Mouse (Mus musculus): ENCODE results near the gene P4ha3. TPM values are rescaled to one million over a fixed set of nuclear protein-coding genes. Genes with fewer than 3 reads are reported as not detected.

Gene P4ha3
- polyA plus RNA-seq, 1 experiment: 2.3 TPM

- H3K4me3 ChIP-seq (replicated peaks; ENCODE audit: insufficient read depth, low read depth, low read length): no peak overlapping the region
- WGBS: 78% methylated on average over 8 of the region's 8 CpGs
- TF ChIP-seq POLR2A (IDR thresholded peaks at IDR 0.05; ENCODE audit: borderline replicate concordance, insufficient read depth, low read length): no peak
- no peak for TF ChIP-seq CTCF (IDR thresholded peaks at IDR 0.05; ENCODE audit: borderline replicate concordance, insufficient read depth, low read depth, low read length)
- H3K27me3 ChIP-seq (ENCODE audit: control insufficient read depth, insufficient read depth, low read length): no peaks in the 10 kb centered on the region
- no peak overlapping the region for H3K27ac ChIP-seq (ENCODE audit: insufficient read depth, low read length)
- H3K4me1 ChIP-seq (ENCODE audit: control insufficient read depth, insufficient read depth, low read length): no peaks in the 10 kb centered on the region
- DNase-seq: no peak
These were observed 8.2 kb downstream of the P4ha3 start for GRCm38 (mm10) chr7:100293546-100293945.

GRCm38 (mm10) chr7:100295745-100296144 is 10.4 kb downstream of the P4ha3 start:
- WGBS: 91% methylated on average over 2 of the region's 2 CpGs
- TF ChIP-seq POLR2A (IDR thresholded peaks at IDR 0.05; ENCODE audit: borderline replicate concordance, insufficient read depth, low read length): no peak
- TF ChIP-seq CTCF (IDR thresholded peaks at IDR 0.05; ENCODE audit: borderline replicate concordance, insufficient read depth, low read depth, low read length): no peak
- H3K4me3 ChIP-seq (replicated peaks; ENCODE audit: insufficient read depth, low read depth, low read length): no peak overlapping the region
- H3K27me3 ChIP-seq (ENCODE audit: control insufficient read depth, insufficient read depth, low read length): no peaks in the 10 kb centered on the region
- no peak overlapping the region for H3K27ac ChIP-seq (ENCODE audit: insufficient read depth, low read length)
- DNase-seq: no peak
- H3K4me1 ChIP-seq (ENCODE audit: control insufficient read depth, insufficient read depth, low read length): no peaks in the 10 kb centered on the region

- H3K27me3 ChIP-seq (ENCODE audit: control insufficient read depth, insufficient read depth, low read length): no peaks in the 10 kb centered on the region
- TF ChIP-seq CTCF (IDR thresholded peaks at IDR 0.05; ENCODE audit: borderline replicate concordance, insufficient read depth, low read depth, low read length) (no peak), POLR2A (IDR thresholded peaks at IDR 0.05; ENCODE audit: borderline replicate concordance, insufficient read depth, low read length) (no peak)
- no peak overlapping the region for H3K4me3 ChIP-seq (replicated peaks; ENCODE audit: insufficient read depth, low read depth, low read length)
- no peak for DNase-seq
- no peak overlapping the region for H3K27ac ChIP-seq (ENCODE audit: insufficient read depth, low read length)
- 66% methylated on average over 6 of the region's 6 CpGs for WGBS
- no peaks in the 10 kb centered on the region for H3K4me1 ChIP-seq (ENCODE audit: control insufficient read depth, insufficient read depth, low read length)
These were observed 11.4 kb downstream of the P4ha3 start for GRCm38 (mm10) chr7:100296699-100297098.

GRCm38 (mm10) chr7:100298861-100299510 is 13.7 kb downstream of the P4ha3 start:
- Histone ChIP-seq H3K4me1 (ENCODE audit: control insufficient read depth, insufficient read depth, low read length) (no peaks in the 10 kb centered on the region), H3K4me3 (replicated peaks; ENCODE audit: insufficient read depth, low read depth, low read length) (no peak overlapping the region), H3K27ac (ENCODE audit: insufficient read depth, low read length) (no peak overlapping the region), H3K27me3 (ENCODE audit: control insufficient read depth, insufficient read depth, low read length) (no peaks in the 10 kb centered on the region)
- TF ChIP-seq POLR2A (IDR thresholded peaks at IDR 0.05; ENCODE audit: borderline replicate concordance, insufficient read depth, low read length): no peak
- no peak for TF ChIP-seq CTCF (IDR thresholded peaks at IDR 0.05; ENCODE audit: borderline replicate concordance, insufficient read depth, low read depth, low read length)
- DNase-seq: no peak
- WGBS: 79% methylated on average over 14 of the region's 14 CpGs

- 72% methylated on average over 3 of the region's 3 CpGs for WGBS
- Histone ChIP-seq H3K4me1 (ENCODE audit: control insufficient read depth, insufficient read depth, low read length) (no peaks in the 10 kb centered on the region), H3K27me3 (ENCODE audit: control insufficient read depth, insufficient read depth, low read length) (no peaks in the 10 kb centered on the region), H3K4me3 (replicated peaks; ENCODE audit: insufficient read depth, low read depth, low read length) (no peak overlapping the region), H3K27ac (ENCODE audit: insufficient read depth, low read length) (no peak overlapping the region)
- no peak for TF ChIP-seq POLR2A (IDR thresholded peaks at IDR 0.05; ENCODE audit: borderline replicate concordance, insufficient read depth, low read length)
- TF ChIP-seq CTCF (IDR thresholded peaks at IDR 0.05; ENCODE audit: borderline replicate concordance, insufficient read depth, low read depth, low read length): no peak
- DNase-seq: no peak
These were observed 16.1 kb downstream of the P4ha3 start for GRCm38 (mm10) chr7:100301390-100301789.

GRCm38 (mm10) chr7:100302316-100302715 is 17.0 kb downstream of the P4ha3 start:
- DNase-seq: no peak
- WGBS: 47% methylated on average over 4 of the region's 4 CpGs
- no peak overlapping the region for H3K4me3 ChIP-seq (replicated peaks; ENCODE audit: insufficient read depth, low read depth, low read length)

GRCm38 (mm10) chr7:100305894-100306293 is 20.6 kb downstream of the P4ha3 start:
- no peaks in the 10 kb centered on the region for H3K27me3 ChIP-seq (ENCODE audit: control insufficient read depth, insufficient read depth, low read length)
- no peak for TF ChIP-seq POLR2A (IDR thresholded peaks at IDR 0.05; ENCODE audit: borderline replicate concordance, insufficient read depth, low read length)
- TF ChIP-seq CTCF (IDR thresholded peaks at IDR 0.05; ENCODE audit: borderline replicate concordance, insufficient read depth, low read depth, low read length): no peak
- 88% methylated on average over 9 of the region's 9 CpGs for WGBS

More at GRCm38 (mm10) chr7:100302316-100302715, 17.0 kb downstream of the P4ha3 start:
- Histone ChIP-seq H3K4me1 (ENCODE audit: control insufficient read depth, insufficient read depth, low read length) (no peaks in the 10 kb centered on the region), H3K27me3 (ENCODE audit: control insufficient read depth, insufficient read depth, low read length) (no peaks in the 10 kb centered on the region), H3K27ac (ENCODE audit: insufficient read depth, low read length) (no peak overlapping the region)
- TF ChIP-seq POLR2A (IDR thresholded peaks at IDR 0.05; ENCODE audit: borderline replicate concordance, insufficient read depth, low read length): no peak
- TF ChIP-seq CTCF (IDR thresholded peaks at IDR 0.05; ENCODE audit: borderline replicate concordance, insufficient read depth, low read depth, low read length): no peak

GRCm38 (mm10) chr7:100307872-100308653 is 22.7 kb downstream of the P4ha3 start:
- DNase-seq: peak in 1 of 2 experiments; percentile 12
- TF ChIP-seq POLR2A (IDR thresholded peaks at IDR 0.05; ENCODE audit: borderline replicate concordance, insufficient read depth, low read length): no peak
- TF ChIP-seq CTCF (IDR thresholded peaks at IDR 0.05; ENCODE audit: borderline replicate concordance, insufficient read depth, low read depth, low read length): no peak
- H3K4me3 ChIP-seq (replicated peaks; ENCODE audit: insufficient read depth, low read depth, low read length): no peak overlapping the region
- no peak overlapping the region for H3K27ac ChIP-seq (ENCODE audit: insufficient read depth, low read length)
- 59% methylated on average over 6 of the region's 6 CpGs for WGBS
- H3K4me1 ChIP-seq (ENCODE audit: control insufficient read depth, insufficient read depth, low read length): no peaks in the 10 kb centered on the region
- H3K27me3 ChIP-seq (ENCODE audit: control insufficient read depth, insufficient read depth, low read length): no peaks in the 10 kb centered on the region

More at GRCm38 (mm10) chr7:100305894-100306293, 20.6 kb downstream of the P4ha3 start:
- DNase-seq: no peak
- no peak overlapping the region for H3K27ac ChIP-seq (ENCODE audit: insufficient read depth, low read length)
- H3K4me1 ChIP-seq (ENCODE audit: control insufficient read depth, insufficient read depth, low read length): no peaks in the 10 kb centered on the region
- H3K4me3 ChIP-seq (replicated peaks; ENCODE audit: insufficient read depth, low read depth, low read length): no peak overlapping the region

All from cerebellum, adult 2 months (tissue).